ENCODE assay signal across 8 mouse cellular contexts in genomic region chr2:50295562-50295961, GRCm38 (mm10). TPM values are rescaled to one million over a fixed set of nuclear protein-coding genes. Genes with fewer than 3 reads are reported as not detected.
DNase-seq lines count a peak whose midpoint lies in the region; ATAC-seq and TF ChIP-seq lines count a peak whose summit lies in the region.

No protein-coding gene starts in this region.

- no peak for TF ChIP-seq CTCF in E14TG2a.4 (conservative IDR thresholded peaks at IDR 0.05; ENCODE audit: low read length)
- no peak for TF ChIP-seq CTCF in liver, postnatal 0 days (IDR thresholded peaks at IDR 0.05; ENCODE audit: low read depth)

- no peak overlapping the region for H3K27ac ChIP-seq in heart, embryonic 13.5 days (replicated peaks)
- H3K27ac ChIP-seq in forebrain, embryonic 14.5 days (ENCODE audit: low read depth, low read length), result no peak overlapping the region
- no peak overlapping the region for H3K27ac ChIP-seq in liver, postnatal 0 days (ENCODE audit: low read depth)

- H3K4me1 ChIP-seq in heart, embryonic 13.5 days, result peaks cover 35% of the 10 kb centered on the region
- peaks cover 17% of the 10 kb centered on the region for H3K4me1 ChIP-seq in E14TG2a.4 (replicated peaks; ENCODE audit: low read depth, low read length)
- peaks cover 13% of the 10 kb centered on the region for H3K4me1 ChIP-seq in forebrain, embryonic 14.5 days (ENCODE audit: control insufficient read depth, insufficient read depth, low read length)
- peaks cover 24% of the 10 kb centered on the region for H3K4me1 ChIP-seq in liver, postnatal 0 days (ENCODE audit: insufficient read depth)

- ATAC-seq in heart, embryonic 13.5 days (ENCODE audit: extremely low read depth, insufficient number of reproducible peaks, low FRiP score, low TSS enrichment), result no peak
- ATAC-seq in forebrain, embryonic 14.5 days, result no peak
- ATAC-seq in liver, postnatal 0 days, result no peak

- peaks cover 11% of the 10 kb centered on the region for H3K36me3 ChIP-seq in heart, embryonic 13.5 days
- H3K36me3 ChIP-seq in E14TG2a.4 (ENCODE audit: insufficient read depth, low read length), result peaks cover 19% of the 10 kb centered on the region
- H3K36me3 ChIP-seq in forebrain, embryonic 14.5 days (ENCODE audit: control insufficient read depth, insufficient read depth, low read length), result peaks cover 4% of the 10 kb centered on the region; the same call in 1 of the 2 replicates
- H3K36me3 ChIP-seq in liver, postnatal 0 days (replicated peaks; ENCODE audit: insufficient read depth, low read length), result peaks cover 11% of the 10 kb centered on the region

- no peak for DNase-seq in heart, adult 18-20 months
- DNase-seq in forebrain, embryonic 14.5 days (ENCODE audit: low spot score), result no peak
- DNase-seq in liver, postnatal 0 days, result no peak
- DNase-seq in retina, embryonic 14.5 days (ENCODE audit: low spot score), result no peak
- DNase-seq in layer of hippocampus, postnatal 36 days, result no peak
- no peak for DNase-seq in ovary, postnatal 36 days (ENCODE audit: low spot score)

- H3K27me3 ChIP-seq in heart, embryonic 13.5 days (replicated peaks), result no peaks in the 10 kb centered on the region
- H3K27me3 ChIP-seq in E14TG2a.4 (ENCODE audit: insufficient read depth, low read length), result no peaks in the 10 kb centered on the region
- no peaks in the 10 kb centered on the region for H3K27me3 ChIP-seq in forebrain, embryonic 14.5 days (replicated peaks; ENCODE audit: control insufficient read depth, insufficient read depth, low read length)
- no peaks in the 10 kb centered on the region for H3K27me3 ChIP-seq in liver, postnatal 0 days (ENCODE audit: insufficient read depth, low read length)

- H3K4me3 ChIP-seq in heart, embryonic 13.5 days, result peak overlapping the region; percentile 82
- peak overlapping the region; percentile 96 for H3K4me3 ChIP-seq in E14TG2a.4 (replicated peaks; ENCODE audit: low read length)
- H3K4me3 ChIP-seq in forebrain, embryonic 14.5 days (ENCODE audit: low read depth, low read length), result peak overlapping the region; percentile 90
- peak overlapping the region; percentile 68 for H3K4me3 ChIP-seq in liver, postnatal 0 days (ENCODE audit: low read depth, low read length)

- 31% methylated on average over 5 of the region's 5 CpGs for WGBS in heart, embryonic 13.5 days
- 37% methylated on average over 5 of the region's 5 CpGs for whole genome bisulfite sequencing in forebrain, embryonic 14.5 days
- 34% methylated on average over 5 of the region's 5 CpGs for WGBS in liver, postnatal 0 days (ENCODE audit: insufficient replicate concordance)

- H3K9me3 ChIP-seq in heart, embryonic 13.5 days, result no peaks in the 10 kb centered on the region
- no peaks in the 10 kb centered on the region for H3K9me3 ChIP-seq in E14TG2a.4 (ENCODE audit: low read length)
- H3K9me3 ChIP-seq in forebrain, embryonic 14.5 days (replicated peaks; ENCODE audit: control insufficient read depth, low read length), result no peaks in the 10 kb centered on the region
- H3K9me3 ChIP-seq in liver, postnatal 0 days (ENCODE audit: low read length), result no peaks in the 10 kb centered on the region

- TF ChIP-seq EP300 in liver, postnatal 0 days (IDR thresholded peaks at IDR 0.05; ENCODE audit: low read depth), result no peak

- peak overlapping the region; percentile 86 for H3K4me2 ChIP-seq in heart, embryonic 13.5 days
- peak overlapping the region; percentile 79 for H3K4me2 ChIP-seq in forebrain, embryonic 14.5 days (ENCODE audit: low read length)
- H3K4me2 ChIP-seq in liver, postnatal 0 days (ENCODE audit: low read depth, low read length), result peak overlapping the region; percentile 78

- peak overlapping the region; percentile 95 for H3K9ac ChIP-seq in heart, embryonic 13.5 days
- H3K9ac ChIP-seq in forebrain, embryonic 14.5 days (ENCODE audit: low read length), result peak overlapping the region; percentile 91
- H3K9ac ChIP-seq in liver, postnatal 0 days (replicated peaks), result peak overlapping the region; percentile 80

RNA-seq across cellular contexts. Expression of gene Mmadhc, which starts 1.0 kb away (rescaled TPM):
- polyA plus RNA-seq in heart, embryonic 13.5 days (2015; fragmentation: Nextera tagmentation; extraction: Ambion mirVana), result 125 and 142 TPM in 2 replicates
- 100 to 1,000 TPM; 159 to 180 TPM for total RNA-seq in heart, adult 18-20 months (2021)
- 163 and 178 TPM in 2 replicates for polyA plus RNA-seq in forebrain, embryonic 14.5 days (2014; fragmentation: Nextera tagmentation; extraction: Ambion mirVana)
- 88.3 and 90.6 TPM in 2 replicates for polyA plus RNA-seq in liver, postnatal 0 days (2015; fragmentation: Nextera tagmentation; extraction: Ambion mirVana)
- total RNA-seq in layer of hippocampus, postnatal 36 days (2021), result 10 to 100 TPM; 51.6 to 58.0 TPM
